Mouse (Mus musculus): ENCODE measurements around the gene Polr2l.

GRCm38 (mm10) chr7:141487141-141487540 is 12.2 kb upstream of the Polr2l start:
- TF ChIP-seq CTCF (IDR thresholded peaks at IDR 0.05; ENCODE audit: borderline replicate concordance, control insufficient read depth, extremely low read depth, insufficient read depth, low read length, poor library complexity) (no peak), POLR2A (IDR thresholded peaks at IDR 0.05; ENCODE audit: control insufficient read depth, extremely low read depth, insufficient read depth, low read length, poor library complexity) (no peak)

All from thymus, adult 2 months (tissue).